Comparison of ENCODE assay signal across 18 mouse cellular contexts in the genomic region with DNA sequence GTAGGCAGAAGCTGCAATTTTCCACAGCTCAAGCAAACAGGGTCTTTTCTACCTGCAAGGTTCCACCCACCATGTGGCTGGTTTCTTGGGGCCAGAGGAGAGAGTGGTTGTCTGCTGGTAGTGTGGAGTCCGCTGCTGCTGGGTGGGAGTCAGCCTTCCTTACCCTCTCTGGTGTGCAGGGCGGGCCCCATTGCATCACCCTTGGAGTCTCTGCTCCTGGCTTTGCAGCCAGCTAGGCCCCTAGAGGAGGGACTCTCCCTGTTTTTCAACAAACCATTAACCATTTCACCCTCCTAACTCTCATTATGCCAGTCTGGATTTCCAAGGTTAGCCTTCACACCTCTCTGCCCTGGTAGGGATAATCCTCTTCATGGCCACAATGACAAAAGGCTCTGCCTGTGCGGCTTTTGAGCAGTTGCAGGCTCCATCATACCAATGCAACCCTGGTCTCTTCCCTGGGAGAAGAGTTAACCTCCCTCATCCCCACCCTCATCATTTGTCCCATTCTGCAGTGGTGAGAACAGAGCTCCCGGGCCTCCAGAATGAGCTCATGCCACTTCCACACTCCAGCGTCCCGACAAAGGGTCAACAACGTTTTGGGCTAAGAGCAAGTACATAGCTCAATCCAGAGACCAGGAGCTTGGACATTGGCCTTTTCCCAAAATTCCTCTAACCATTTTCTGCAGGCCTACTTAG. TPM values are rescaled to one million over a fixed set of nuclear protein-coding genes. Genes with fewer than 3 reads are reported as not detected.
DNase-seq lines count a peak whose midpoint lies in the region; ATAC-seq and TF ChIP-seq lines count a peak whose summit lies in the region.
"Had no signal": no experiment of that assay in that cellular context is flagged by ENCODE, and none has a peak within 500 bp of the region (broad histone marks: within the 10 kb centered on the region; RNA-seq: fewer than 3 reads in every experiment).

No protein-coding gene starts in this region.

- no peaks in the 10 kb centered on the region for H3K27me3 ChIP-seq in testis, adult 2 months (ENCODE audit: control insufficient read depth, insufficient read depth, low read length)
- no peaks in the 10 kb centered on the region for H3K27me3 ChIP-seq in kidney, embryonic 14.5 days (ENCODE audit: control insufficient read depth, insufficient read depth, low read length)
- H3K27me3 ChIP-seq: forebrain, embryonic 15.5 days; limb, embryonic 15.5 days; midbrain, embryonic 13.5 days; Patski had no signal

- TF ChIP-seq CTCF in testis, adult 2 months (IDR thresholded peaks at IDR 0.05; ENCODE audit: control insufficient read depth, insufficient read depth, insufficient replicate concordance, low read depth, low read length) = no peak

- peak; percentile 30 for DNase-seq in adrenal gland, postnatal 14 days
- DNase-seq in adrenal gland, postnatal 25 days = no peak
- DNase-seq in testis, postnatal 10 days (ENCODE audit: low spot score) = no peak
- DNase-seq in heart, postnatal 10 days = peak; percentile 72 to 76
- DNase-seq in layer of hippocampus, adult 11-12 months (ENCODE audit: low spot score) = no peak
- no peak for DNase-seq in B cell, adult 2 months
- DNase-seq: cerebellum, adult 8-10 months; embryo, embryonic 11 days; layer of hippocampus, adult 9-11 months; thymus, adult 18-20 months had no signal

- no peak for TF ChIP-seq POLR2A in testis, adult 2 months (IDR thresholded peaks at IDR 0.05; ENCODE audit: control insufficient read depth, low read depth, low read length)

- no peak overlapping the region for H3K4me2 ChIP-seq in kidney, embryonic 14.5 days (replicated peaks; ENCODE audit: low read depth, low read length)
- H3K4me2 ChIP-seq: forebrain, embryonic 15.5 days; heart, embryonic 13.5 days; limb, embryonic 15.5 days; midbrain, embryonic 13.5 days had no signal

- no peak for ATAC-seq in kidney, embryonic 14.5 days (ENCODE audit: low FRiP score, low TSS enrichment)
- ATAC-seq: forebrain, embryonic 15.5 days; hindbrain, postnatal 0 days; midbrain, embryonic 13.5 days; Patski had no signal

- H3K27ac ChIP-seq in testis, adult 2 months (ENCODE audit: control insufficient read depth, insufficient read depth, low read depth, low read length) = peak overlapping the region; percentile 59
- H3K27ac ChIP-seq in kidney, embryonic 14.5 days (ENCODE audit: low read depth, low read length) = no peak overlapping the region
- H3K27ac ChIP-seq: forebrain, embryonic 15.5 days; heart, embryonic 13.5 days; hindbrain, postnatal 0 days; limb, embryonic 15.5 days; midbrain, embryonic 13.5 days had no signal

- intact Hi-C loops in heart, postnatal 10 days (cut with DNase I) = no loop called here

- peaks cover 4% of the 10 kb centered on the region; the same call in 1 of the 2 replicates for H3K4me1 ChIP-seq in testis, adult 2 months (ENCODE audit: control insufficient read depth, insufficient read depth, low read length)
- H3K4me1 ChIP-seq in kidney, embryonic 14.5 days (ENCODE audit: control insufficient read depth, insufficient read depth, low read length) = no peaks in the 10 kb centered on the region
- H3K4me1 ChIP-seq: forebrain, embryonic 15.5 days; limb, embryonic 15.5 days; midbrain, embryonic 13.5 days had no signal

- no peak overlapping the region for H3K4me3 ChIP-seq in testis, adult 2 months (ENCODE audit: control insufficient read depth, low read depth, low read length)
- no peak overlapping the region for H3K4me3 ChIP-seq in kidney, embryonic 14.5 days (ENCODE audit: low read length)
- H3K4me3 ChIP-seq: forebrain, embryonic 15.5 days; heart, embryonic 13.5 days; limb, embryonic 15.5 days; midbrain, embryonic 13.5 days had no signal

- no peak overlapping the region for H3K9ac ChIP-seq in kidney, embryonic 14.5 days (ENCODE audit: low read depth, low read length)
- H3K9ac ChIP-seq: forebrain, embryonic 15.5 days; heart, embryonic 13.5 days; limb, embryonic 15.5 days; midbrain, embryonic 13.5 days had no signal

- H3K36me3 ChIP-seq in testis, adult 2 months (ENCODE audit: control insufficient read depth, insufficient read depth, low read length) = no peaks in the 10 kb centered on the region
- H3K36me3 ChIP-seq in kidney, embryonic 14.5 days (ENCODE audit: control insufficient read depth, insufficient read depth, low read length) = no peaks in the 10 kb centered on the region
- H3K36me3 ChIP-seq: forebrain, embryonic 15.5 days; heart, embryonic 13.5 days; limb, embryonic 15.5 days; midbrain, embryonic 13.5 days had no signal

- no peaks in the 10 kb centered on the region for H3K9me3 ChIP-seq in kidney, embryonic 14.5 days (ENCODE audit: control insufficient read depth, low read length)
- H3K9me3 ChIP-seq: forebrain, embryonic 15.5 days; heart, embryonic 13.5 days; limb, embryonic 15.5 days; midbrain, embryonic 13.5 days had no signal

- 78% methylated on average over 7 of the region's 7 CpGs for WGBS in kidney, embryonic 14.5 days

RNA-seq across cellular contexts. Expression of gene Ahcyl1, which starts 7.5 kb away (rescaled TPM):
- total RNA-seq in adrenal gland, postnatal 14 days (2021) = 272 and 320 TPM in 2 replicates
- total RNA-seq in adrenal gland, postnatal 25 days (2021) = 211 and 235 TPM in 2 replicates
- 35.7 and 48.2 TPM in 2 replicates for polyA plus RNA-seq in testis, adult 2 months (2012; rRNA removed)
- 100 to 1,000 TPM in 1 of 2 experiments, 10 to 100 TPM in 1; 88.7 to 104 TPM for total RNA-seq in heart, postnatal 10 days (2021)
- 73.8 and 119 TPM in 2 replicates for polyA plus RNA-seq in kidney, embryonic 14.5 days (2014; fragmentation: Nextera tagmentation; extraction: Ambion mirVana)

RNA-seq across cellular contexts. Expression of gene Csf1, which starts 56.4 kb away (rescaled TPM):
- 17.4 and 18.5 TPM in 2 replicates for total RNA-seq in adrenal gland, postnatal 14 days (2021)
- total RNA-seq in adrenal gland, postnatal 25 days (2021) = 14.7 and 15.1 TPM in 2 replicates
- 2.8 and 3.5 TPM in 2 replicates for polyA plus RNA-seq in testis, adult 2 months (2012; rRNA removed)
- 10 to 100 TPM; 25.5 to 29.0 TPM for total RNA-seq in heart, postnatal 10 days (2021)
- polyA plus RNA-seq in kidney, embryonic 14.5 days (2014; fragmentation: Nextera tagmentation; extraction: Ambion mirVana) = 3.9 and 8.5 TPM in 2 replicates

Comparison
In these comparisons a context has a peak if more than half of its experiments do, and no peak if none do; other contexts are left out.
1. DNase-seq: peak in adrenal gland, postnatal 14 days (single experiment) and heart, postnatal 10 days (2 of 2); none in adrenal gland, postnatal 25 days (single experiment), testis, postnatal 10 days (single experiment), layer of hippocampus, adult 11-12 months (single experiment) and B cell, adult 2 months (0 of 2).